Mouse (Mus musculus) hindbrain, embryonic 13.5 days (tissue): ENCODE data around the gene Hebp1. TPM values are rescaled to one million over a fixed set of nuclear protein-coding genes. Genes with fewer than 3 reads are reported as not detected.

Experiments
- ATAC-seq: fragments of 200-750 bp; cut with Nextera tagmentation; 2 replicates; pipeline ENCODE4 v1.8.0; 2017; ENCODE audit warnings: moderate TSS enrichment; ENCODE audit not compliant: low FRiP score
- H3K27ac ChIP-seq: fragments of 300-500 bp; sonication (generic); 2 replicates; pipeline ENCODE4 v1.5.1; 2015; ENCODE audit warnings: inconsistent platforms, mild to moderate bottlenecking, moderate library complexity
- H3K27me3 ChIP-seq: fragments of 300-500 bp; sonication (generic); 2 replicates; pipeline ENCODE4 v1.6.1; 2015; ENCODE audit warnings: mild to moderate bottlenecking, inconsistent platforms
- H3K36me3 ChIP-seq: fragments of 300-500 bp; sonication (generic); 2 replicates; pipeline ENCODE4 v1.6.1; 2015; ENCODE audit warnings: mild to moderate bottlenecking, inconsistent platforms
- H3K4me1 ChIP-seq: fragments of 300-500 bp; sonication (generic); replicated peaks from 2 replicates; pipeline ENCODE4 v1.6.1; 2015; ENCODE audit warnings: inconsistent platforms
- H3K4me2 ChIP-seq: fragments of 300-500 bp; sonication (generic); 2 replicates; pipeline ENCODE4 v1.6.1; 2015; ENCODE audit warnings: inconsistent platforms, mild to moderate bottlenecking, moderate library complexity
- H3K4me3 ChIP-seq: fragments of 300-500 bp; sonication (generic); 2 replicates; pipeline ENCODE4 v1.5.1; 2015; ENCODE audit warnings: mild to moderate bottlenecking, inconsistent platforms
- H3K9ac ChIP-seq: fragments of 300-500 bp; sonication (generic); 2 replicates; pipeline ENCODE4 v1.6.1; 2015; ENCODE audit warnings: mild to moderate bottlenecking, inconsistent platforms
- H3K9me3 ChIP-seq: fragments of 300-500 bp; sonication (generic); 2 replicates; pipeline ENCODE4 v1.6.1; 2016; ENCODE audit warnings: inconsistent platforms
- WGBS: fragments of 180-500 bp; shearing (Covaris S2); methylation state at CpG from one replicate; pipeline ENCODE4 v1.1.7; 2015; 5-methylcytosine and 5-hydroxymethylcytosine counted together
- polyA plus RNA-seq: library from polyadenylated mRNA; unstranded; fragments of >200 nt; fragmentation: Nextera tagmentation; extraction: Ambion mirVana; gene quantifications from 2 replicates; pipeline ENCODE4 v1.2.1, GENCODE M21; 2015

The Hebp1 gene
- polyA plus RNA-seq, 1 experiment from 2014 or later, result 2.9 TPM

DNA sequence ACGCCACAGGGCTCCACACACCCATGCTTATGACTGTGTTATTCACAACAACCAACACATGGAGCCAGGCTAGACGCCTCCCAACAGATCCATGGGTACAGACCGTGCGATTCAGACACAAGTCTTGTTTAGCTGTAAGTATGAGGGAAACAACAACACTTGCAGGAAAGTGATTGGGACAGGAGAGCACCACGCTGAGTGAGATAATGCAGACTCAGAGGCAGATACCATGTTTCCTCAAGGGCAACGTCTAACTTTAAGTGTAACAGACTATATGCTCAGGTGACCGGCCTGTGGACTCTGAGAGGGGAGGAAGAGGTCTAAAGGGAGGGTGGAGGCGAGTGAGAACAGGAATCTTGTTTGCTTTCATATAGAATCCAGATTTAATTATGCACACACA lies 41.2 kb downstream of the Hebp1 start:
- Histone ChIP-seq H3K4me1 (0 out of 2 replicates have a peak, but pooled peaks cover 2% of the 10 kb centered on the region), H3K9ac (no peak overlapping the region), H3K4me2 (no peak overlapping the region), H3K27ac (no peak overlapping the region), H3K36me3 (no peaks in the 10 kb centered on the region), H3K4me3 (no peak overlapping the region), H3K9me3 (no peaks in the 10 kb centered on the region), H3K27me3 (0 out of 2 replicates have a peak, but pooled peaks cover 3% of the 10 kb centered on the region)
- ATAC-seq, result no peak
- 79% methylated on average over 8 of the region's 8 CpGs for WGBS

DNA sequence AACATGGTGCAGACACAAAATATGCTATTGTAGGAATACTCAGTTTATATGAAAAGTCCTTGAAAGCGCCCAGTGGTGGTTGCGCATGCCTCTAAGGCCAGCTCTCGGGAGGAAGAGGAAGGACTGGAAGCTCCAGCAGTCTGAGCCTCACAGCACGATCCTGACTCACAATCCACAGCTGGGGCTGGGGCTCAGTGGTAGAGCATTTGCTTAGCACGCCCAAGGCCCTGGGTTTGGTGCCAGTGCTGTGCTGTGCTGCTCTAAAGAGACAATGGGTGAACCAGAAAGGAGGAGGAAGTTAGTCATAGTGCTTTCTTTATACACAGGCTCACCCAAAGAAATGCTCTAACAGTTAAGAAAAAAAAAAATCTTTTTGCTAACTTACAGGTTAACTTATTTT lies 44.1 kb downstream of the Hebp1 start:
- ATAC-seq, result no peak
- Histone ChIP-seq H3K4me1 (0 out of 2 replicates have a peak, but pooled peaks cover 2% of the 10 kb centered on the region), H3K27ac (no peak overlapping the region), H3K4me3 (no peak overlapping the region), H3K4me2 (no peak overlapping the region), H3K9ac (no peak overlapping the region), H3K9me3 (no peaks in the 10 kb centered on the region), H3K27me3 (0 out of 2 replicates have a peak, but pooled peaks cover 5% of the 10 kb centered on the region), H3K36me3 (no peaks in the 10 kb centered on the region)
- WGBS, result 84% methylated on average over 5 of the region's 5 CpGs

DNA sequence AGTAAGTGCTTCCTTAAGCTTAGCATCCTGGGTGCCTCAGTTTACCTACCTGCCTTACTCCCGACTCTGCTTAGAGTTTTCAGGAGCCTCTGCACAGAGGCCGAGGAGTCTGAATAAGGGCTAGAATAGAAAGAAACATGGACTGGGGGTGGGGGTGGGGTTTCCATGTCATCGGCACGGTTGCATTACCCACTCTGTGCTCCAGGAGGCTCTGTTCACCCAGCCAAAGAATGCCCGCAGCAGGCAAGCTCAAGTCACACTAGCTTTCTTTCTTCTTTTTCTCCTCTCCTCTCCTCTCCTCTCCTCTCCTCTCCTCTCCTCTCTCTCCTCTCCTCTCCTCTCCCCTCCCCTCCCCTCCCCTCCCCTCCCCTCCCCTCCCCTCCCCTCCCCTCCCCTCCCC lies 47.5 kb downstream of the Hebp1 start:
- 36% methylated on average over 5 of the region's 5 CpGs for WGBS
- ATAC-seq, result no peak
- Histone ChIP-seq H3K4me2 (no peak overlapping the region), H3K36me3 (no peaks in the 10 kb centered on the region), H3K27ac (no peak overlapping the region), H3K4me3 (no peak overlapping the region), H3K9ac (no peak overlapping the region), H3K4me1 (no peaks in the 10 kb centered on the region), H3K9me3 (no peaks in the 10 kb centered on the region), H3K27me3 (0 out of 2 replicates have a peak, but pooled peaks cover 5% of the 10 kb centered on the region)

DNA sequence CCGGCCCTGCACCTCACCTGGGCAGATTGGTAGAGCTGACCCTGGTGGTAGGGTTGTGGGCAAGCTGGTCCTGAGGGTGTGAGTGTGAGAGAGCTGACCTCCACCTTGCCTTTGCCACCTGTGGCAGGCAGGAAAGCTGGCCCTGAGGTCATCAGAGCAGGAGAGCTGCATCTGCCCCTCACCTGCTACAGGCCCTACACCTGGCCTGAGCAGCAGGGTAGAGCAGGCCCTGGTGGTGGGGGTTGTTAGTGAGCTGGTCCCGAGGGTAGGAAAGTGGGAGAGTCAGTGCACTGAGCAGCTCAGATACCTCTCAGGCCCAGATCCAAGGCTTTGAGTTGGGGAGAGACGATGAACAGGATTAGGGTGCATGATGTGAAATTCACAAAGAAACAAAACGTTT lies 48.1 kb downstream of the Hebp1 start:
- Histone ChIP-seq H3K9me3 (no peaks in the 10 kb centered on the region), H3K4me1 (no peaks in the 10 kb centered on the region), H3K9ac (no peak overlapping the region), H3K4me2 (no peak overlapping the region), H3K27ac (no peak overlapping the region), H3K27me3 (0 out of 2 replicates have a peak, but pooled peaks cover 5% of the 10 kb centered on the region), H3K36me3 (no peaks in the 10 kb centered on the region), H3K4me3 (no peak overlapping the region)
- ATAC-seq, result no peak
- WGBS, result 83% methylated on average over 4 of the region's 4 CpGs

DNA sequence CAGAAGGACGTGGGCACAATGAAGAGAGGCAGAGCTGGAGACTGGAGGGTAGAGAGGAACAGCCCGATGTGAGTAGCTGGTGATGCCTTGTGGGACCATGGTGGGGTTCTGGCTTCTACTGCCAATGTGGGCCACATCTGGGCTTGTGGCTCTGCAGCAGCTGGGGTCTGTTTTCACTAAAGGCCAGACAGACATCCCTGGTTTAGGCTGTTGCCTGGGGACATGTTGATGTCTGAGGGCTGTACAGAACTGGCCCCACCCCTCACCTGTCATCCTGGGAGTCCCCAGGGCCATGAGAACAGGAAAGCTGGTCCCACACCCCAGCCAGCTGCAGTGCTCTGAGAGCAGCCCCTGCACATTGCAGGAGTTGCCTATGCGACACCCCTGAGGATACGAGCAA lies 48.6 kb downstream of the Hebp1 start:
- 76% methylated on average over 4 of the region's 4 CpGs for WGBS
- Histone ChIP-seq H3K9me3 (no peaks in the 10 kb centered on the region), H3K27ac (no peak overlapping the region), H3K9ac (no peak overlapping the region), H3K4me1 (no peaks in the 10 kb centered on the region), H3K4me3 (no peak overlapping the region), H3K36me3 (no peaks in the 10 kb centered on the region), H3K4me2 (no peak overlapping the region), H3K27me3 (0 out of 2 replicates have a peak, but pooled peaks cover 5% of the 10 kb centered on the region)
- no peak for ATAC-seq

DNA sequence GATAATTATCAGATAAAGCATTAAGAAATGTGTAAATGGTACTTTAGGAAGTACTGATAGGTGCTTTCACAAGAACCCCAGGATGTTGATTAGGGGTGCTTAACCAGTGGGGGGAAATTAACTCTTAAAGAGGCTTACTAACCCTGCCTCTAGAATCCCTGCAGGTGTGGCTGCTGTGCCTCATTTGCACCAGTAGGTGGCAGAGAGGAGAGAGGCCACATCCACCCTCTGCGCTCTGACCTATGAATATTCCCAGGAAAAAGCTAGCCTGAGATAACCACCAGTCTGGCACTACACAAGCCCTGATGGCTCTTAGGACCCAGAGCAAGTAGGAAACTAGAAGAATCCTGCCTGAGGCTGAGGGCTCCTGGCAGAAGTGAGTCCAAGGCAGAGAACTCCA lies 49.3 kb downstream of the Hebp1 start:
- no peak overlapping the region for H3K4me2 ChIP-seq

DNA sequence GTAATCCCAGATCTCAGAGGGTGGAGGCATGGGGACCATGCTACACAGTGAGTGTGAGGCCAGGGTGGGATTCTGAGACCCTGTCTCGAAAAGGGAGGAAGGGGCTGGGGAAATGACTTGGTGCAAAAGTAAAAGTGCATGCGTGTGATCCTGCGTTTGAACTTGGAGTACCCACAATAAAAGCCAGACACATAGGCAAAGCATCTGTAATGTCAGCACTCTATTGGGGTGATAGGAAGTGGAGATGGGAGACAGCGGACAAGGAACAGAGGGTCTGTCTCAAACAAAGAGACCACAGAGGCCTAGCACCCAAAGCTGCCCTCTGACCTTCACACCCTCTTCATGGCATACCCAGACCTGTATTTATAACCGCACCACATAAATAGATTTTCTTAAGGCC lies 51.8 kb downstream of the Hebp1 start:
- H3K9ac ChIP-seq, result no peak overlapping the region
- whole genome bisulfite sequencing, result 91% methylated on average over 5 of the region's 5 CpGs

More for the DNA sequence above, 49.3 kb downstream of the Hebp1 start:
- Histone ChIP-seq H3K4me3 (no peak overlapping the region), H3K4me1 (no peaks in the 10 kb centered on the region), H3K27ac (no peak overlapping the region), H3K9me3 (no peaks in the 10 kb centered on the region), H3K9ac (no peak overlapping the region), H3K36me3 (no peaks in the 10 kb centered on the region), H3K27me3 (0 out of 2 replicates have a peak, but pooled peaks cover 5% of the 10 kb centered on the region)
- no peak for ATAC-seq
- 44% methylated on average over 1 of the region's 1 CpGs for WGBS

DNA sequence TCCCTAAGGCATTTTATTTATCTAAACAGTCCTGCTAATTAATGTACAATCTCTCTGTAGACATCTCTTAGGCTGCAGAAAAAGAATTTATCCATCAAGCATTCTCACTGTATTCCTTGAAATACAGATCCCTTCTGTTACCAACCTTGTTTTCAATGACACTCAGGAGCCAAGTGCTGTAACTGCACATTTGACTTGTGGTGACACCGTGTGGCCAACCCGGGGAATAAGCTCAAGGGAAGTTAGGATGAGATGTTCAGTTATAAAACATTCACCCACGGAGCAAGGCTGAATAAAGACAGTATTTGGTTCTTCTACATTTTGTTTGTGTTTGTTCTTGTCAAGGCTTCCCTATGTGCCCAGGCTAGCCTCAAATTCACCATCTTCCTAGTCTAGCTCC lies 53.3 kb downstream of the Hebp1 start:
- Histone ChIP-seq H3K9me3 (no peaks in the 10 kb centered on the region), H3K4me3 (no peak overlapping the region), H3K27me3 (0 out of 2 replicates have a peak, but pooled peaks cover 1% of the 10 kb centered on the region), H3K36me3 (no peaks in the 10 kb centered on the region), H3K4me1 (no peaks in the 10 kb centered on the region), H3K4me2 (no peak overlapping the region), H3K9ac (no peak overlapping the region), H3K27ac (no peak overlapping the region)
- peak; percentile 52; the same call in 1 of the 2 replicates for ATAC-seq
- 8% methylated on average over 3 of the region's 3 CpGs for WGBS

More for the DNA sequence above, 51.8 kb downstream of the Hebp1 start:
- Histone ChIP-seq H3K36me3 (no peaks in the 10 kb centered on the region), H3K27ac (no peak overlapping the region), H3K9me3 (no peaks in the 10 kb centered on the region), H3K4me3 (no peak overlapping the region), H3K4me1 (no peaks in the 10 kb centered on the region), H3K4me2 (no peak overlapping the region), H3K27me3 (0 out of 2 replicates have a peak, but pooled peaks cover 5% of the 10 kb centered on the region)
- ATAC-seq, result no peak

DNA sequence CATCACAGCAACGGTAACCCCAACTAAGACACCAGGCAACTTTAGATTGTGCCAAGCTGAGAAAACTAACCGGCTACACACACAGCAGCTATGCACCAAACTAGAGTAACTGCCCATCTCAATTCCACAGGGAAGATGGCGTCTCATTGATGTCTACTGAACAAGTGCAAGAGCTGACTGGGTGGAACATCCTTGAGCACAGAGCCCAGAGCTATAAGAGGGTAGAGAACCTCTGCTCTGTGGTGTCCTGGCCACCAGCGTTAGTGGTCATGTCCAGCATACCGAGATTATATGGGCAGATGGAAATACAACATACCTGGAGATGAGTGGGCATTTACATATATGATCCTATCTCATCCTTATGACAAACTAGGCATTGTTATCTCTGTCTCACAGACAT lies 54.7 kb downstream of the Hebp1 start:
- no peak for ATAC-seq
- Histone ChIP-seq H3K27ac (no peak overlapping the region), H3K4me3 (no peak overlapping the region), H3K9ac (no peak overlapping the region), H3K4me1 (0 out of 2 replicates have a peak, but pooled peaks cover 9% of the 10 kb centered on the region), H3K36me3 (no peaks in the 10 kb centered on the region), H3K27me3 (no peaks in the 10 kb centered on the region), H3K4me2 (no peak overlapping the region), H3K9me3 (no peaks in the 10 kb centered on the region)
- WGBS, result 96% methylated on average over 5 of the region's 5 CpGs

DNA sequence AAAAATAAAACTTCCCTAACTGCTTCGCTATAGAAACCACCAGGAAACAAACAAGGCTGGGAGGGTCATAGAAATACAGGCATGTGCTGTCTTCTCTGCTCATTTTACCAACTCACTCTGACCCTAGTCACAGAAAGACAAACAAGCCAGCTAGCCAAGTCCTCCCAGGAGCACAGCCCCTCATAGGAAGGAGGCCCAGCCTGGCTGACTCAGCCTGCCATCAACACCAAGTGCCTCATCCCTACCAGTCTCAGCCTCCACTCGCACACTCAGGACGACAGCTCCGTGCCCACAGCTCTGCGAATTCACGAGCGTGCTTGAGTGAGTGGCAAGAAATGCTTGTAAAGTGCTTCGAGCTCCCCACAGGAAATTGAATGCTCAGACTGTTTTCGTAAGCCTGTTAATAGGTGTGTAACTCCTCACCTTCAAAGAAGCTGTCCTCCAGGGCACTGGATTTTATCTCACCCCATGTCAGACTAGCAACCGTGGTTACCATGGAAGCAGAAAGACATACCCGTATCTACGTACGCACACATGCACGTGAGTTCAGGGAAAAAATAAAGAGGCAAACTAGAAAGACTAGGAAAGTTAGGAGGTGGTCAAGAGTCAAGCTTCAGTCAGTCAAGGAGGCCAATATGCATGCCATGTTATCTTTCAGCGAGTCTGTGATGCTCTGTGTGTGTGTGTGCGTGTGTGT lies 56.2 kb downstream of the Hebp1 start:
- Histone ChIP-seq H3K4me2 (no peak overlapping the region), H3K4me1 (peaks cover 13% of the 10 kb centered on the region), H3K9me3 (no peaks in the 10 kb centered on the region), H3K9ac (no peak overlapping the region), H3K27ac (no peak overlapping the region), H3K4me3 (no peak overlapping the region), H3K36me3 (no peaks in the 10 kb centered on the region), H3K27me3 (no peaks in the 10 kb centered on the region)
- WGBS, result 75% methylated on average over 16 of the region's 16 CpGs
- no peak for ATAC-seq

DNA sequence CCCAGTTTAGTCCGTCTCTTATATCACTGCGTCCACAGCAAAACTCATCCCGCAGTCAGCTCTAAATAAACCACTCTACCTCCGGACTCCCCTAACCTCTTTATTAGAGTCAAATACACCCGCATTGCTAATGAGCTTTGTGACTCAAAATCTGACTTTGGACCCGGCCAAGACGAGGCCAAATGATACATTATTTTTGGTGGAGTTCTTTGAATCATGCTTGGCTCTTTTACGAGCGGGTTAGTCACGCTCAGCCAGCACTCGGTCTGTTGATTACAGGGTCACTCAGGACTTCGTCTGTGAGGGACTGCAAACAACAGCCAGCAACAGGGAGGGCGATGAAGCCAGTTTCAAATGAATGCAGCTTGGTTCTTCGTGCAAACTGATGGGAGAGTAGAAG lies 59.1 kb downstream of the Hebp1 start:
- Histone ChIP-seq H3K9ac (no peak overlapping the region), H3K36me3 (no peaks in the 10 kb centered on the region), H3K4me3 (no peak overlapping the region), H3K4me2 (no peak overlapping the region), H3K4me1 (peaks cover 18% of the 10 kb centered on the region), H3K9me3 (no peaks in the 10 kb centered on the region), H3K27ac (no peak overlapping the region), H3K27me3 (0 out of 2 replicates have a peak, but pooled peaks cover 2% of the 10 kb centered on the region)
- WGBS, result 37% methylated on average over 14 of the region's 14 CpGs
- no peak for ATAC-seq

DNA sequence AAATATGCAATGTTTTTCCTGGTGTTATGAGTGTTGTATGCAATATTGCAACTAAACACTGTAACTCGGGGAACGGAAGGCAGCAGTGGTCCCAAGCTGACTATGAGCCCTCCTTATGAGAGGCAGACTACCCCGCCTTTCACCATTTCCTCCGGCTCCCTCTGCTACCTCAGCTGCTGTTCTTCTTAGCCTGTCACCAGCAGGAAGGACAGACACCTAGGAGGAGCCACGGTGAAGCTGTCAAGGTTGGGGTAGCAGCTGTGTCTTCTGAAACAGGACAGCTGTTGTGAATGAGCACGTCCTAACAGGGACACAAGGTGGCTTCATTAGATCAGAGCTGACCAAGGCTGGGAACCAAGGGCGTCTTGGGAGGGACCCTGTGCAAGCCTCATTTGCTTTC lies 59.6 kb downstream of the Hebp1 start:
- H3K4me2 ChIP-seq, result no peak overlapping the region
- H3K36me3 ChIP-seq, result no peaks in the 10 kb centered on the region
- H3K4me1 ChIP-seq, result peaks cover 18% of the 10 kb centered on the region
- no peaks in the 10 kb centered on the region for H3K9me3 ChIP-seq
- no peak overlapping the region for H3K27ac ChIP-seq
- no peak overlapping the region for H3K9ac ChIP-seq
- no peak overlapping the region for H3K4me3 ChIP-seq
- 59% methylated on average over 7 of the region's 7 CpGs for WGBS
- ATAC-seq, result no peak
- 0 out of 2 replicates have a peak, but pooled peaks cover 2% of the 10 kb centered on the region for H3K27me3 ChIP-seq

DNA sequence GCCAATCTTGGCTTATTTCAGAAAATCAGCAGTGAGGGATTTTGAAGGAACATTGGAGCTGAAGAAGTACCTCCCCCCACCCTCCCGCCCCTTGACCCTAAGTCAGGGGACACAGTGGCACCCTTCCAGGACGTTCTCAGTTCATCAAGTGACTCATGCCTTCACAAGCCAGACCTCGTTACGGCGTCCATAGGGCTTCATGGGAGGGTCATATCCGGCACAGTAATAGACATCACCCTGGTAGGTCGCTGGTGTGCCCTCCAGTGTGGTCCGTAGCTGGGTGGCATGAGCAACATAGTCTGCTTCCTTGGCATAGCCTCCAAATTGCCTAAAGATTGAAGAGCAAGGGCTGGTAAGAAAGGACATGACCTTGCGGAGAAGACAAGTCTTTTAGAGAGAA lies 60.1 kb downstream of the Hebp1 start:
- H3K9ac ChIP-seq, result no peak overlapping the region
- WGBS, result 86% methylated on average over 9 of the region's 9 CpGs
- H3K4me3 ChIP-seq, result no peak overlapping the region
- no peak overlapping the region for H3K4me2 ChIP-seq
- peaks cover 18% of the 10 kb centered on the region for H3K4me1 ChIP-seq
- H3K27me3 ChIP-seq, result 0 out of 2 replicates have a peak, but pooled peaks cover 2% of the 10 kb centered on the region
- no peaks in the 10 kb centered on the region for H3K36me3 ChIP-seq
- no peak overlapping the region for H3K27ac ChIP-seq
- H3K9me3 ChIP-seq, result no peaks in the 10 kb centered on the region
- no peak for ATAC-seq
